Mouse (Mus musculus) limb, embryonic 12.5 days (tissue): ENCODE results near the gene Otx1. TPM values are rescaled to one million over a fixed set of nuclear protein-coding genes. Genes with fewer than 3 reads are reported as not detected.

Experiments used
- ATAC-seq: fragments of 200-750 bp; cut with Nextera tagmentation; 2 replicates; pipeline ENCODE4 v1.8.0; 2017; ENCODE audit warnings: low read depth, moderate TSS enrichment; ENCODE audit not compliant: insufficient number of reproducible peaks, insufficient read depth, low FRiP score, low TSS enrichment
- H3K27ac ChIP-seq: fragments of 300-500 bp; sonication (generic); 2 replicates; pipeline ENCODE4 v1.5.1; 2016; ENCODE audit warnings: mild to moderate bottlenecking, moderate library complexity
- H3K27me3 ChIP-seq: fragments of 300-500 bp; sonication (generic); 2 replicates; pipeline ENCODE4 v1.6.1; 2016; ENCODE audit warnings: mild to moderate bottlenecking, moderate library complexity
- H3K36me3 ChIP-seq: fragments of 300-500 bp; sonication (generic); 2 replicates; pipeline ENCODE4 v1.6.1; 2016; ENCODE audit warnings: mild to moderate bottlenecking, moderate library complexity
- H3K4me1 ChIP-seq: fragments of 300-500 bp; sonication (generic); replicated peaks from 2 replicates; pipeline ENCODE4 v1.6.1; 2016
- H3K4me2 ChIP-seq: fragments of 300-500 bp; sonication (generic); 2 replicates; pipeline ENCODE4 v1.6.1; 2016; ENCODE audit warnings: mild to moderate bottlenecking, moderate library complexity
- H3K4me3 ChIP-seq: fragments of 300-500 bp; sonication (generic); replicated peaks from 2 replicates; pipeline ENCODE4 v1.5.1; 2016; ENCODE audit warnings: mild to moderate bottlenecking
- H3K9ac ChIP-seq: fragments of 300-500 bp; sonication (generic); replicated peaks from 2 replicates; pipeline ENCODE4 v1.6.1; 2016; ENCODE audit warnings: mild to moderate bottlenecking, moderate library complexity
- H3K9me3 ChIP-seq: fragments of 300-500 bp; sonication (generic); 2 replicates; pipeline ENCODE4 v1.6.1; 2016; ENCODE audit warnings: mild to moderate bottlenecking, moderate library complexity
- WGBS: fragments of 180-500 bp; shearing (Covaris S2); methylation state at CpG from one replicate; pipeline ENCODE4 v1.1.7; 2016; 5-methylcytosine and 5-hydroxymethylcytosine counted together
- polyA plus RNA-seq: library from polyadenylated mRNA; unstranded; fragments of >200 nt; fragmentation: Nextera tagmentation; extraction: Ambion mirVana; gene quantifications from 2 replicates; pipeline ENCODE4 v1.2.1, GENCODE M21; 2016

Otx1 gene
- 0.97 and 1.1 TPM in 2 replicates for polyA plus RNA-seq

DNA sequence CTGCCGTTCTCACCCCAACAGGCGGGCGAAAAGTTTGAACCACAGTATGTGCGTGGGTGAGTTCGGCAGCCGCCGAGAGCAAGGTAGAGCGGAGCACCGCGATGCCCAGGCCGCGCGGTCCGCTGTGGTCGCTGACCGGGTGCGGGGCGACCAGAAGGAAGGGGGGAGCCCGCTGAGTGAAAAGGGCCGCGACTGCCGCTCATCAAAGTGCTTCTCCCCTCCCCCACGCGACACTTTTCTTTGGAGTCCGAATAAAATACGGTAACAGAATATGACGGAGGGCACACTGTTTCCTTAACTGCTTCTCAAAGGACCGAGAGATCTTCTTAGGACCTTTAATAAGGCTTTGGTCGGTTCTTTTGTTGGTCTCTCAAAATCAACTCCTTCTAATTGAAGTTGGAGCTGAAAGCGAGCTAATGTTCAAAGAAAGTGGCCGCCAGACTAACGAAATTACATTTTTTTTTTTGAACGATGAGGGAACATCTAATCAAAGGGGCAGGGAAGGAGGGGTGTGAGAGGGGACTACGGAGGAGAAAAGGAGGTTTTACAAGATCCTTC is at the start of gene Otx1:
Gene Otx1 (minus strand): TSS at position 115 of the 558 bp plus-strand sequence.
- Histone ChIP-seq H3K9ac (peak within 1 kb of the TSS; percentile 58), H3K4me3 (peak within 1 kb of the TSS; percentile 56), H3K4me1 (peaks cover 48% of the 10 kb centered on the region), H3K4me2 (peak within 1 kb of the TSS; percentile 95), H3K27me3 (peaks cover 99% of the 10 kb centered on the region), H3K27ac (0 out of 2 replicates have a peak within 1 kb of the TSS, but pooled peaks have one; percentile 29), H3K36me3 (no peaks in the 10 kb centered on the region), H3K9me3 (no peaks in the 10 kb centered on the region)
- WGBS, result under 1% methylated on average over 34 of the region's 34 CpGs
- ATAC-seq, result no peak

DNA sequence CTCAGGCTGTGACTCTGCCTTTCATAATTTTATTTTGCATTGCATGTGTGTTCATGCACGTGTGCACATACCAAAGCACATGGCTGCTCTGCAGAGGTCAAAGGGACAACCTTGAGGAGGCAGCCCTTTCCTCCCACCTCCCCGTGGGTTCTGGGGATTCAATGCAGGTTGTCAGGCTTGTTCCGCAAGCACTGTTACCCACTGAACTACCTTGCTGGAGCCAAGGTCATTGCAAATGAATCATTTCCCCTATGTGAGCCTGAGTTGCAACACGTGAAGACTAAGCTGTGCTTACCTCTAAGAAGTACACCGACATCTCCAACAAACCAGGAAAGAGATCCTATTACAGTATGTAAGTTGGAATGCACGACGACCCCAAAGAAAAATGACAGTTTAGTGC is 48.2 kb upstream of the Otx1 start:
- no peak overlapping the region for H3K4me3 ChIP-seq
- H3K9ac ChIP-seq, result no peak overlapping the region
- H3K4me1 ChIP-seq, result no peaks in the 10 kb centered on the region
- no peaks in the 10 kb centered on the region for H3K9me3 ChIP-seq
- 76% methylated on average over 7 of the region's 7 CpGs for WGBS
- no peak for ATAC-seq
- H3K27ac ChIP-seq, result no peak overlapping the region
- peaks cover 13% of the 10 kb centered on the region; the same call in 1 of the 2 replicates for H3K36me3 ChIP-seq
- no peaks in the 10 kb centered on the region for H3K27me3 ChIP-seq
- H3K4me2 ChIP-seq, result no peak overlapping the region

GRCm38 (mm10) chr11:22039854-22040426 is 37.2 kb upstream of the Otx1 start:
- Histone ChIP-seq H3K27me3 (no peaks in the 10 kb centered on the region), H3K9me3 (no peaks in the 10 kb centered on the region), H3K4me2 (no peak overlapping the region), H3K4me1 (no peaks in the 10 kb centered on the region), H3K27ac (no peak overlapping the region), H3K4me3 (no peak overlapping the region), H3K9ac (no peak overlapping the region), H3K36me3 (no peaks in the 10 kb centered on the region)
- 79% methylated on average over 6 of the region's 6 CpGs for WGBS
- no peak for ATAC-seq

- no peaks in the 10 kb centered on the region for H3K4me1 ChIP-seq
- no peak overlapping the region for H3K9ac ChIP-seq
- no peak for ATAC-seq
- no peaks in the 10 kb centered on the region for H3K9me3 ChIP-seq
- no peaks in the 10 kb centered on the region for H3K27me3 ChIP-seq
- H3K27ac ChIP-seq, result no peak overlapping the region
- 57% methylated on average over 7 of the region's 7 CpGs for WGBS
- no peaks in the 10 kb centered on the region for H3K36me3 ChIP-seq
- H3K4me2 ChIP-seq, result no peak overlapping the region
- no peak overlapping the region for H3K4me3 ChIP-seq
Observed at GRCm38 (mm10) chr11:22034564-22035105, 31.9 kb upstream of the Otx1 start.

GRCm38 (mm10) chr11:22033582-22033981 is 30.9 kb upstream of the Otx1 start:
- no peak overlapping the region for H3K9ac ChIP-seq
- no peak for ATAC-seq
- no peaks in the 10 kb centered on the region for H3K9me3 ChIP-seq
- H3K27me3 ChIP-seq, result no peaks in the 10 kb centered on the region
- no peak overlapping the region for H3K4me2 ChIP-seq
- H3K36me3 ChIP-seq, result no peaks in the 10 kb centered on the region
- no peak overlapping the region for H3K27ac ChIP-seq
- WGBS, result 90% methylated on average over 3 of the region's 3 CpGs
- H3K4me1 ChIP-seq, result no peaks in the 10 kb centered on the region
- H3K4me3 ChIP-seq, result no peak overlapping the region

- no peaks in the 10 kb centered on the region for H3K36me3 ChIP-seq
- no peak for ATAC-seq
- no peaks in the 10 kb centered on the region for H3K4me1 ChIP-seq
- no peak overlapping the region for H3K4me3 ChIP-seq
- no peaks in the 10 kb centered on the region for H3K27me3 ChIP-seq
- H3K9me3 ChIP-seq, result no peaks in the 10 kb centered on the region
- no peak overlapping the region for H3K27ac ChIP-seq
- H3K4me2 ChIP-seq, result no peak overlapping the region
- no peak overlapping the region for H3K9ac ChIP-seq
- WGBS, result 98% methylated on average over 2 of the region's 2 CpGs
Observed at GRCm38 (mm10) chr11:22020602-22021001, 17.9 kb upstream of the Otx1 start.

DNA sequence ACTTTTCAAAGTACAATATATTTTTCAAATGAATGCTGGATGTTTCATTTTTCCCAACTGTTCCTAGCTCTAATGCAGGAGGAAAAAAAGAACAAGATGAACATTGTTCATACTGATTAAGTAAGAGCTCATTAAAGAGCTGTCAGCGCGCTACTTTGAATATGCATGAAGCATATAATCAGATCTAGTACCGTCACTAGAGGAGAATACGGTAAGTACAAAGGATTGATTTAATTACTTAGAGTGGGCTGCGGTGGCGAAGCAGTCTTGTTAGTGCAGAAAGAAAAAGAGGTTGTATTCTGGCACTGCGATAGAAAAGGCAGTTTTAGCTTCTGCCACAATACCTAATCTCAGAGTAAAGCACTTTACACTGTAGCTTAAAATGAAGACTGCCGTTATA is 14.7 kb upstream of the Otx1 start:
- no peak for ATAC-seq
- Histone ChIP-seq H3K27ac (no peak overlapping the region), H3K4me1 (no peaks in the 10 kb centered on the region), H3K4me2 (no peak overlapping the region), H3K9me3 (no peaks in the 10 kb centered on the region), H3K4me3 (no peak overlapping the region), H3K27me3 (no peaks in the 10 kb centered on the region), H3K9ac (no peak overlapping the region), H3K36me3 (no peaks in the 10 kb centered on the region)
- 70% methylated on average over 8 of the region's 8 CpGs for WGBS

DNA sequence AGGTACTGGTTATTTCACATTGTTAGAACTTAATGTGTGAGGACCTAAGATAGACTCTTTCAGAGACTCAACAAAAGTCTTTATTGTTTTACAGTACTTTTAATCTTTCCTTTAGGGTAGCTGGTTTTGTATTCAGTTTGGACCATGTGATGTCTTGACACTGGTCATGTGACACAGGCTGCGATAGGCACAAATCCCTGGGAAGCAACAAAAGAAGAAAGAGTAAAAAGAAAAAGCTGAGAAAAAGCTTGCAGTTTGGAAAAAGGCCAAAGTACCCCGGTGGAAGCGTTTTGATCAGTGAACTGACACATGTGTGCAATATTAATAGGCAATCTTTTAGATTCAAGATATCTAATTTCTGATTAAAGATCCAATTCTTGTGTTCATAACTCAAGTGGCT is 13.6 kb upstream of the Otx1 start:
- H3K27me3 ChIP-seq, result no peaks in the 10 kb centered on the region
- no peak overlapping the region for H3K4me2 ChIP-seq
- H3K36me3 ChIP-seq, result no peaks in the 10 kb centered on the region
- WGBS, result 84% methylated on average over 3 of the region's 3 CpGs
- H3K9me3 ChIP-seq, result no peaks in the 10 kb centered on the region
- H3K9ac ChIP-seq, result no peak overlapping the region
- no peak for ATAC-seq
- no peak overlapping the region for H3K27ac ChIP-seq
- H3K4me3 ChIP-seq, result no peak overlapping the region
- no peaks in the 10 kb centered on the region for H3K4me1 ChIP-seq

GRCm38 (mm10) chr11:22008817-22009216 is 6.1 kb upstream of the Otx1 start:
- Histone ChIP-seq H3K36me3 (no peaks in the 10 kb centered on the region), H3K27me3 (peaks cover 58% of the 10 kb centered on the region), H3K4me2 (no peak overlapping the region), H3K27ac (no peak overlapping the region), H3K4me3 (no peak overlapping the region), H3K9ac (no peak overlapping the region), H3K4me1 (peaks cover 16% of the 10 kb centered on the region), H3K9me3 (no peaks in the 10 kb centered on the region)
- 12% methylated on average over 2 of the region's 2 CpGs for whole genome bisulfite sequencing
- no peak for ATAC-seq

- Histone ChIP-seq H3K27ac (no peak overlapping the region), H3K4me1 (peaks cover 22% of the 10 kb centered on the region)
- no peak for ATAC-seq
Observed at GRCm38 (mm10) chr11:22008129-22008596, 5.5 kb upstream of the Otx1 start.

DNA sequence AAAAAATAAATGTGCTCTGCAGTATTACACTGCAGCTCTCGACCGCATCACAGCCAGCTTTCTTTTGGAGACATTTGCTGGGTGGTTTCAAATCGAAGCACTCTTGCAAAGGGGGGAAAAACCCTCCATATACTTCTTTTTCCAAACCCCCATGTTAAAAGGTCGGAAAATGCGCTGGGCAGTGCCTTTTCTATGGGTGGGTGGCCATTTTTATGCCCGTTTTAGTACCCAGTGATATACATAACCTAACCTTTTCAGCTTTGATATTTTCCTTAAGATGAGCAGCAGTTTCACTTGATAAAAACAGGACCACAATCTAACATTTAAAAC is 5.0 kb upstream of the Otx1 start:
- no peak overlapping the region for H3K4me3 ChIP-seq
- no peaks in the 10 kb centered on the region for H3K9me3 ChIP-seq
- peaks cover 69% of the 10 kb centered on the region for H3K27me3 ChIP-seq
- H3K4me2 ChIP-seq, result 0 out of 2 replicates have a peak overlapping the region, but pooled peaks have one; percentile 15
- H3K36me3 ChIP-seq, result no peaks in the 10 kb centered on the region
- H3K4me1 ChIP-seq, result peaks cover 24% of the 10 kb centered on the region
- no peak overlapping the region for H3K27ac ChIP-seq
- no peak for ATAC-seq
- H3K9ac ChIP-seq, result no peak overlapping the region
- 0% methylated on average over 6 of the region's 6 CpGs for WGBS

More at GRCm38 (mm10) chr11:22008129-22008596, 5.5 kb upstream of the Otx1 start:
- no peak overlapping the region for H3K4me3 ChIP-seq
- H3K9ac ChIP-seq, result no peak overlapping the region
- under 1% methylated on average over 10 of the region's 10 CpGs for WGBS
- no peaks in the 10 kb centered on the region for H3K36me3 ChIP-seq
- H3K4me2 ChIP-seq, result peak overlapping the region; percentile 13; the same call in 1 of the 2 replicates
- H3K27me3 ChIP-seq, result peaks cover 65% of the 10 kb centered on the region
- H3K9me3 ChIP-seq, result no peaks in the 10 kb centered on the region
